ENCODE assay signal across 17 mouse cellular contexts in genomic region chr3:83266009-83266408, GRCm38 (mm10).
"Had no signal": no experiment of that assay in that cellular context is flagged by ENCODE, and none has a peak within 500 bp of the region (broad histone marks: within the 10 kb centered on the region; RNA-seq: fewer than 3 reads in every experiment).

No protein-coding gene starts in this region.

- H3K4me3 ChIP-seq: lung, embryonic 15.5 days; megakaryocyte, embryonic 14.5 days; midbrain, embryonic 13.5 days; midbrain, embryonic 15.5 days; neural tube, embryonic 12.5 days; stomach, embryonic 15.5 days had no signal

- H3K4me1 ChIP-seq: lung, embryonic 15.5 days; megakaryocyte, embryonic 14.5 days; midbrain, embryonic 13.5 days; midbrain, embryonic 15.5 days; neural tube, embryonic 12.5 days; stomach, embryonic 15.5 days had no signal

- H3K9ac ChIP-seq: lung, embryonic 15.5 days; midbrain, embryonic 13.5 days; midbrain, embryonic 15.5 days; neural tube, embryonic 12.5 days; stomach, embryonic 15.5 days had no signal

- H3K36me3 ChIP-seq: lung, embryonic 15.5 days; midbrain, embryonic 13.5 days; midbrain, embryonic 15.5 days; neural tube, embryonic 12.5 days; stomach, embryonic 15.5 days had no signal

- H3K4me2 ChIP-seq: lung, embryonic 15.5 days; midbrain, embryonic 11.5 days; midbrain, embryonic 13.5 days; midbrain, embryonic 15.5 days; neural tube, embryonic 12.5 days; stomach, embryonic 15.5 days had no signal

- H3K27me3 ChIP-seq: lung, embryonic 15.5 days; megakaryocyte, embryonic 14.5 days; midbrain, embryonic 13.5 days; midbrain, embryonic 15.5 days; neural tube, embryonic 12.5 days; stomach, embryonic 15.5 days had no signal

- DNase-seq: lung, adult 2 months; lung, postnatal 14 days; lung, postnatal 36 days; right cerebral cortex, postnatal 14 days; thymus, adult 2 months; thymus, postnatal 25 days; thymus, postnatal 4 days had no signal

- H3K9me3 ChIP-seq: lung, embryonic 15.5 days; megakaryocyte, embryonic 14.5 days; midbrain, embryonic 13.5 days; midbrain, embryonic 15.5 days; neural tube, embryonic 12.5 days; stomach, embryonic 15.5 days had no signal

- H3K27ac ChIP-seq: lung, embryonic 15.5 days; macrophage; midbrain, embryonic 13.5 days; midbrain, embryonic 15.5 days; neural tube, embryonic 12.5 days; stomach, embryonic 15.5 days; stomach, postnatal 0 days had no signal

- ATAC-seq: lung, postnatal 0 days; midbrain, embryonic 13.5 days; midbrain, embryonic 15.5 days had no signal
